Comparison of ENCODE assay signal across 21 mouse cellular contexts in the genomic region with DNA sequence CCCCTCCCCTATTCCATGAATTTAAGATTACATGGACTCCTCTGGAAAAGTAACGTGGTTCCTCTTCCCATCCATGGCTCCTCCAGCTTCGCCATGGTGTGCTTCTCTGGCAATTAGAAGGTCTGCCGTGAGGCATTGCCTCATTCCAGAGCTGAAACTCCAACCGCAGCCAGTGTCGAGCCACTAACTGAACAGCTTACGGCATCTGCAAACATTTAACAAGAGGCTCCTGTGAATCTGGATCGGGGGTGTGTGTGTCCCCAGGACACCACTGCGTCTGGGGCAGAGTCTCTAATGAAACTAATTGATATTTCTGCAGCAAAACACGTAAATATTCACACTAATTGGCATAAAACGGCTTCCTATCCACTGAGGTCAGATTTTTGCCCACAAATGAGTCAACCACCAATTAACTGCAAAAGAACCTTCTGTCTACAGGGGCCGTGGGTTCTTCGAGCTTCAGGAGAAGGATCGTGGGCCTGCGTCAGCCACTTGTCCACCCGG. TPM values are rescaled to one million over a fixed set of nuclear protein-coding genes. Genes with fewer than 3 reads are reported as not detected.
DNase-seq lines count a peak whose midpoint lies in the region; ATAC-seq lines count a peak whose summit lies in the region.
"Had no signal": no experiment of that assay in that cellular context is flagged by ENCODE, and none has a peak within 500 bp of the region (broad histone marks: within the 10 kb centered on the region; RNA-seq: fewer than 3 reads in every experiment).

No protein-coding gene starts in this region.

- no peaks in the 10 kb centered on the region for H3K9me3 ChIP-seq in embryonic facial prominence, embryonic 11.5 days (replicated peaks; ENCODE audit: control insufficient read depth, low read length)
- H3K9me3 ChIP-seq in limb, embryonic 12.5 days: no peaks in the 10 kb centered on the region
- H3K9me3 ChIP-seq in forebrain, embryonic 15.5 days: no peaks in the 10 kb centered on the region
- H3K9me3 ChIP-seq: forebrain, embryonic 12.5 days; heart, embryonic 15.5 days; hindbrain, embryonic 13.5 days had no signal

- H3K36me3 ChIP-seq in embryonic facial prominence, embryonic 11.5 days (replicated peaks; ENCODE audit: control insufficient read depth, insufficient read depth, low read depth, low read length): no peaks in the 10 kb centered on the region
- H3K36me3 ChIP-seq in limb, embryonic 12.5 days: no peaks in the 10 kb centered on the region
- H3K36me3 ChIP-seq in forebrain, embryonic 15.5 days: no peaks in the 10 kb centered on the region
- H3K36me3 ChIP-seq: forebrain, embryonic 12.5 days; heart, embryonic 15.5 days; hindbrain, embryonic 13.5 days had no signal

- no peak overlapping the region for H3K4me2 ChIP-seq in embryonic facial prominence, embryonic 11.5 days (ENCODE audit: low read depth, low read length)
- peak overlapping the region; percentile 32 for H3K4me2 ChIP-seq in limb, embryonic 12.5 days
- H3K4me2 ChIP-seq in forebrain, embryonic 15.5 days (replicated peaks): no peak overlapping the region
- H3K4me2 ChIP-seq: forebrain, embryonic 12.5 days; heart, embryonic 11.5 days; heart, embryonic 15.5 days; hindbrain, embryonic 13.5 days had no signal

- DNase-seq in Muller cell, postnatal 12 days (ENCODE audit: inconsistent ontology term): peak; percentile 92
- DNase-seq in embryonic facial prominence, embryonic 11.5 days (ENCODE audit: low spot score): peak; percentile 54
- peak; percentile 37 for DNase-seq in fibroblast of lung, adult 2 months (ENCODE audit: low read depth)
- no peak for DNase-seq in right cerebral cortex, postnatal 36 days (ENCODE audit: low spot score in 2 of 2)
- no peak for DNase-seq in ovary, postnatal 36 days (ENCODE audit: low spot score)
- no peak for DNase-seq in adrenal gland, postnatal 25 days
- DNase-seq: adrenal gland, postnatal 10 days; cerebellum, adult 18-20 months; cerebellum, adult 9-11 months; cerebellum, postnatal 36 days; forebrain, postnatal 0 days; heart, adult 2 months; heart, postnatal 14 days; kidney, adult 11 months had no signal

- WGBS in embryonic facial prominence, embryonic 11.5 days: 36% methylated on average over 15 of the region's 15 CpGs
- WGBS in limb, embryonic 12.5 days: 20% methylated on average over 15 of the region's 15 CpGs
- 47% methylated on average over 15 of the region's 15 CpGs for WGBS in forebrain, embryonic 15.5 days

- no peaks in the 10 kb centered on the region for H3K4me1 ChIP-seq in embryonic facial prominence, embryonic 11.5 days (ENCODE audit: control insufficient read depth, insufficient read depth, low read length)
- peaks cover 11% of the 10 kb centered on the region for H3K4me1 ChIP-seq in limb, embryonic 12.5 days (replicated peaks)
- H3K4me1 ChIP-seq in forebrain, embryonic 15.5 days: no peaks in the 10 kb centered on the region
- H3K4me1 ChIP-seq: heart, embryonic 15.5 days; hindbrain, embryonic 13.5 days had no signal

- H3K27ac ChIP-seq in embryonic facial prominence, embryonic 11.5 days (replicated peaks; ENCODE audit: low read depth, low read length): no peak overlapping the region
- no peak overlapping the region for H3K27ac ChIP-seq in limb, embryonic 12.5 days
- H3K27ac ChIP-seq in forebrain, embryonic 15.5 days (replicated peaks): no peak overlapping the region
- H3K27ac ChIP-seq: forebrain, embryonic 12.5 days; heart, adult 2 months; heart, embryonic 15.5 days; hindbrain, embryonic 13.5 days; hindbrain, postnatal 0 days had no signal

- ATAC-seq in embryonic facial prominence, embryonic 11.5 days (replicated peaks; ENCODE audit: insufficient number of reproducible peaks, low FRiP score, low TSS enrichment, low read depth): no peak
- no peak for ATAC-seq in limb, embryonic 12.5 days (ENCODE audit: insufficient number of reproducible peaks, insufficient read depth, low FRiP score, low TSS enrichment, low read depth)
- ATAC-seq in forebrain, embryonic 15.5 days (replicated peaks): no peak
- ATAC-seq: forebrain, postnatal 0 days; hindbrain, postnatal 0 days had no signal

- no peaks in the 10 kb centered on the region for H3K27me3 ChIP-seq in embryonic facial prominence, embryonic 11.5 days (ENCODE audit: control insufficient read depth, insufficient read depth, low read length)
- H3K27me3 ChIP-seq in limb, embryonic 12.5 days: no peaks in the 10 kb centered on the region
- H3K27me3 ChIP-seq in forebrain, embryonic 15.5 days: no peaks in the 10 kb centered on the region
- H3K27me3 ChIP-seq: forebrain, embryonic 12.5 days; heart, embryonic 15.5 days; hindbrain, embryonic 13.5 days had no signal

- H3K4me3 ChIP-seq in embryonic facial prominence, embryonic 11.5 days (ENCODE audit: low read depth, low read length): no peak overlapping the region
- H3K4me3 ChIP-seq in limb, embryonic 12.5 days (replicated peaks): no peak overlapping the region
- H3K4me3 ChIP-seq in forebrain, embryonic 15.5 days: no peak overlapping the region
- H3K4me3 ChIP-seq: forebrain, embryonic 12.5 days; heart, adult 2 months; heart, embryonic 15.5 days; hindbrain, embryonic 13.5 days had no signal

- no peak overlapping the region for H3K9ac ChIP-seq in embryonic facial prominence, embryonic 11.5 days (replicated peaks; ENCODE audit: low read length)
- H3K9ac ChIP-seq in limb, embryonic 12.5 days (replicated peaks): no peak overlapping the region
- no peak overlapping the region for H3K9ac ChIP-seq in forebrain, embryonic 15.5 days (replicated peaks)
- H3K9ac ChIP-seq: forebrain, embryonic 12.5 days; forebrain, postnatal 0 days; heart, embryonic 15.5 days; hindbrain, embryonic 13.5 days had no signal

RNA-seq across cellular contexts. Expression of a gene that starts 18.5 kb away (rescaled TPM):
- polyA plus RNA-seq in embryonic facial prominence, embryonic 11.5 days (2014; fragmentation: Nextera tagmentation; extraction: Ambion mirVana): 119 and 131 TPM in 2 replicates
- polyA plus RNA-seq in limb, embryonic 12.5 days (2016; fragmentation: Nextera tagmentation; extraction: Ambion mirVana): 101 and 106 TPM in 2 replicates
- 317 and 333 TPM in 2 replicates for polyA plus RNA-seq in forebrain, embryonic 15.5 days (2015; fragmentation: Nextera tagmentation; extraction: Ambion mirVana)
- total RNA-seq in adrenal gland, postnatal 25 days (2021): 50.6 and 63.0 TPM in 2 replicates

RNA-seq across cellular contexts. Expression of a gene that starts 47.7 kb away (rescaled TPM):
- polyA plus RNA-seq in embryonic facial prominence, embryonic 11.5 days (2014; fragmentation: Nextera tagmentation; extraction: Ambion mirVana): 50.7 and 51.0 TPM in 2 replicates
- polyA plus RNA-seq in limb, embryonic 12.5 days (2016; fragmentation: Nextera tagmentation; extraction: Ambion mirVana): 40.5 and 43.4 TPM in 2 replicates
- 44.5 and 44.6 TPM in 2 replicates for polyA plus RNA-seq in forebrain, embryonic 15.5 days (2015; fragmentation: Nextera tagmentation; extraction: Ambion mirVana)
- total RNA-seq in adrenal gland, postnatal 25 days (2021): 28.1 and 38.0 TPM in 2 replicates

Comparison
In these comparisons a context has a peak if more than half of its experiments do, and no peak if none do; other contexts are left out.
1. DNase-seq: peak in Muller cell, postnatal 12 days (single experiment), embryonic facial prominence, embryonic 11.5 days (single experiment) and fibroblast of lung, adult 2 months (single experiment); none in right cerebral cortex, postnatal 36 days (0 of 2), ovary, postnatal 36 days (single experiment) and adrenal gland, postnatal 25 days (single experiment).